Mouse (Mus musculus) MEL (cell line): ENCODE measurements around the gene Ets1.

Experiments used
- CTCF ChIP-seq, 3 experiments: IDR thresholded peaks in 2 of 3; conservative IDR thresholded peaks in 1 of 3; 2 replicates each; pipeline ENCODE4 v1.5.1; 2011 to 2012; ENCODE audit warnings: low read length in 3 of 3, low read depth in 2 of 3, mild to moderate bottlenecking in 2 of 3, improper control_type of control experiment in 1 of 3, inconsistent platforms in 1 of 3, mixed read lengths in 1 of 3, moderate library complexity in 1 of 3; ENCODE audit not compliant: control insufficient read depth in 1 of 3, insufficient read depth in 1 of 3, poor library complexity in 1 of 3, severe bottlenecking in 1 of 3
- E2F4 ChIP-seq: IDR thresholded peaks from 2 replicates; pipeline ENCODE4 v1.6.1; 2011; ENCODE audit warnings: low read depth, low read length, improper control_type of control experiment, borderline replicate concordance
- RAD21 ChIP-seq: IDR thresholded peaks from 2 replicates; pipeline ENCODE4 v1.6.1; 2011; ENCODE audit warnings: mild to moderate bottlenecking, low read depth, low read length, improper control_type of control experiment
- USF2 ChIP-seq, 2 experiments: IDR thresholded peaks; 2 replicates each; pipeline ENCODE4 v1.6.1; 2011 to 2012; ENCODE audit warnings: improper control_type of control experiment in 2 of 2, low read length in 2 of 2, borderline replicate concordance in 1 of 2, inconsistent platforms in 1 of 2, low read depth in 1 of 2, mild to moderate bottlenecking in 1 of 2; ENCODE audit not compliant: insufficient read depth in 1 of 2
- ZNF384 ChIP-seq: IDR thresholded peaks from 2 replicates; pipeline ENCODE4 v1.6.1; 2012; ENCODE audit warnings: low read depth, mild to moderate bottlenecking, inconsistent platforms, low read length, improper control_type of control experiment

DNA sequence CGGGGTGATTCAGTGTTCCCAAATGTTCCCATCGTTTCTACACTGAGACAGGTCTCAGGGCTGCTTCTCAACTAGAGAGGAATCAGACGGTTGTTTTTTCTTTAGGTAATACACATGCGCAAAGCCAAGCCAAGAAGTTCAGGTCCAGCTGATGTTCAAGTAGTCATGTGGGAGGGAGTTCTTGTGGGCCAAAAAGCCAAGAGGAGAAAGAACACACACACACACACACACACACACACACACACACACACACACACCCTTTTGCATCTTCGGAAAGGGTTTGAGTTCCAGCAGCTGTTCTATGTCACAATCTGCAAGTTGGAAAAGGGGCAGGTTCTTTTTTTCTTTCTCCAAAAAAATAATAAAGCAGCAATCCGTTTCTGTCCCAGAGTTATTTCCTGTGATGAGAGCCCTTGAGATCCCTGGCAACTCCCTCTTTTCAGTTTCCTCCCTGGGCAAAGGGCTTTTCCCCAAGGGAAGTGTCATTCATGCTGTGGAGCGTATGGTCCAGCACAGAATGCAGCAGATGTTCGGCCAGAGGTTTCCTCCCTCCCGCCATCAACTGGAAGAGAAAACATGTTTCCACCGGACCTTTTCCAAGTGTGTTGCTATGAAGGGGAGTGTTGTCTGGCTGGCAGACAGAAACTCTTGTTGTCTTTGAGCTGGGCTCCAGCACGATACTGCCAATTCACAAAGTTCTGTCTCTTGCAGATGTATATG is 10.7 kb downstream of the Ets1 start:
- TF ChIP-seq ZNF384 (no peak), RAD21 (no peak), CTCF (IDR thresholded peaks at IDR 0.05 in 2 of 3, conservative IDR thresholded peaks at IDR 0.05 in 1 of 3; ENCODE audit: control insufficient read depth in 1 of 3, insufficient read depth in 1 of 3, low read depth in 2 of 3, low read length in 3 of 3, poor library complexity in 1 of 3, severe bottlenecking in 1 of 3) (no peak), E2F4 (no peak), USF2 (IDR thresholded peaks at IDR 0.05; ENCODE audit: borderline replicate concordance in 1 of 2, insufficient read depth in 1 of 2, low read depth in 1 of 2, low read length in 2 of 2) (no peak)
